Mouse (Mus musculus) stomach, embryonic 16.5 days (tissue): Measurements from ENCODE around the gene Tnk1. TPM values are rescaled to one million over a fixed set of nuclear protein-coding genes. Genes with fewer than 3 reads are reported as not detected.

Source experiments
- ATAC-seq: fragments of 200-750 bp; cut with Nextera tagmentation; 2 replicates; pipeline ENCODE4 v1.8.0; 2017; ENCODE audit warnings: moderate number of reproducible peaks, moderate TSS enrichment; ENCODE audit not compliant: insufficient read depth, low FRiP score
- H3K27ac ChIP-seq: fragments of 300-500 bp; sonication (generic); 2 replicates; pipeline ENCODE4 v1.5.1; 2014; ENCODE audit warnings: low read length
- H3K27me3 ChIP-seq: fragments of 300-500 bp; sonication (generic); 2 replicates; pipeline ENCODE4 v1.6.1; 2014; ENCODE audit warnings: low read length, control low read depth, mixed read lengths; ENCODE audit not compliant: control insufficient read depth, insufficient read depth
- H3K36me3 ChIP-seq: fragments of 300-500 bp; sonication (generic); 2 replicates; pipeline ENCODE4 v1.6.1; 2014; ENCODE audit warnings: low read length; ENCODE audit not compliant: control insufficient read depth, insufficient read depth
- H3K4me1 ChIP-seq: fragments of 300-500 bp; sonication (generic); 2 replicates; pipeline ENCODE4 v1.6.1; 2014; ENCODE audit warnings: low read length, control low read depth, mixed read lengths; ENCODE audit not compliant: control insufficient read depth, insufficient read depth
- H3K4me2 ChIP-seq: fragments of 300-500 bp; sonication (generic); 2 replicates; pipeline ENCODE4 v1.6.1; 2014; ENCODE audit warnings: low read depth, low read length, mixed read lengths
- H3K4me3 ChIP-seq: fragments of 300-500 bp; sonication (generic); replicated peaks from 2 replicates; pipeline ENCODE4 v1.5.1; 2014; ENCODE audit warnings: mild to moderate bottlenecking, low read length
- H3K9ac ChIP-seq: fragments of 300-500 bp; sonication (generic); 2 replicates; pipeline ENCODE4 v1.6.1; 2014; ENCODE audit warnings: low read length
- H3K9me3 ChIP-seq: fragments of 300-500 bp; sonication (generic); replicated peaks from 2 replicates; pipeline ENCODE4 v1.6.1; 2016; ENCODE audit warnings: low read length, control low read depth; ENCODE audit not compliant: control insufficient read depth
- WGBS: fragments of 180-500 bp; shearing (Covaris S2); extraction: QIAGEN DNeasy Blood & Tissue Kit; methylation state at CpG from one replicate; pipeline ENCODE4 v1.1.7; 2014; 5-methylcytosine and 5-hydroxymethylcytosine counted together
- polyA plus RNA-seq: library from polyadenylated mRNA; unstranded; fragments of >200 nt; fragmentation: Nextera tagmentation; extraction: Ambion mirVana; gene quantifications from 2 replicates; pipeline ENCODE4 v1.2.1, GENCODE M21; 2015

Tnk1 gene
- polyA plus RNA-seq, 1 experiment from 2014 or later: 15.3 TPM

GRCm38 (mm10) chr11:69837604-69837951 lies 21.0 kb downstream of the Tnk1 start, which contains the start of gene Nlgn2:
Gene Nlgn2, minus strand, starts transcription at chr11:69837784.
- H3K4me3 ChIP-seq: peak within 1 kb of the TSS; percentile 66
- no peaks in the 10 kb centered on the region for H3K27me3 ChIP-seq
- H3K4me2 ChIP-seq: peak within 1 kb of the TSS; percentile 89
- H3K36me3 ChIP-seq: no peaks in the 10 kb centered on the region
- H3K27ac ChIP-seq: peak within 1 kb of the TSS; percentile 84
- no peaks in the 10 kb centered on the region for H3K9me3 ChIP-seq
- WGBS: under 1% methylated on average over 30 of the region's 32 CpGs
- H3K4me1 ChIP-seq: peaks cover 32% of the 10 kb centered on the region
- peak within 1 kb of the TSS; percentile 86 for H3K9ac ChIP-seq
- no peak; the same call in 1 of the 2 replicates for ATAC-seq

DNA sequence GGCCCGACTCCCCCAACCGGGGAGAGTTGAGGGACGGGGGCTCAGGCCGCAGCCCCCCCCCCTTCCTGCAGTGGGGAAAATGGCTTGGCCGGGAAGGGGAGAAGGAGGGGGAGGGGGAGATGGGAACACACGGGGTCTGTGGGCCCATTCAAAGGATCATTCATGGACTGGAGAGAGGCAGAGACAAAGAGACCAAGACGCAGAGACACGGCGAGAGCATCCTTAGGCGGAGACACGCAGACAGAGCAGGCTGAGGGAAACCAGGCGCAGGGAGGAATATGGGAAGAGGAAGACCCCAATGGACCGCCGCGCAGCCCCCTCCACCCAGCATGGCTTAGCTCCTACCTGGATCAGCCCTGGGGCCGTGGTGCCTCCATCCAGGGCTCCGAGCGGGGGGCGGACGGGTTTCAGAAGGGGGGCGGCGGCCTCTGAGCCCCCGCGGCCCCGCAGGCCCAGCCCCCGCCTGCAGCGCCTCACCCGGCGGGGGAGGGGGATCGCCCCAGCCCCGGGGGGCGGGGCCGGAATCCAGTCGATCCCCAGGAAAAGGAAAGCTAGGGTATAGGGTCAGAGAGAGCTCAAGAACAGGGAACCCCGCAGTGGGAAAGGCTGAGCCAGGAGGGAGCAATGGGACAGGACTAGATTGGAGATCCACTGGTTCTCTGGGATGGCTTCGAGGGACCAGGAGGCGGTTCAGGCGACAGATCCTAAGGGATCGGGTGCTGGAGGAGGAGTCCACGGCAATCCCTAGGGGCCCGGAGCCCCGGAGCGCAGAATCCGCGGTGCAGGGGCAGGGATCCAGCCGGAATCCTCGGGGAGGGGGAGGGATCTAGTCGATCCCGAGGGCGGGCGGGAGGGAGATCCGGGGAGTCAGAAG lies 21.6 kb downstream of the Tnk1 start:
- H3K4me2 ChIP-seq: peak overlapping the region; percentile 89
- H3K27ac ChIP-seq: peak overlapping the region; percentile 83
- H3K9me3 ChIP-seq: no peaks in the 10 kb centered on the region
- H3K9ac ChIP-seq: peak overlapping the region; percentile 86
- no peak for ATAC-seq
- H3K27me3 ChIP-seq: no peaks in the 10 kb centered on the region
- H3K4me1 ChIP-seq: peaks cover 32% of the 10 kb centered on the region
- WGBS: 1% methylated on average over 51 of the region's 52 CpGs
- H3K4me3 ChIP-seq: peak overlapping the region; percentile 66
- no peaks in the 10 kb centered on the region for H3K36me3 ChIP-seq

DNA sequence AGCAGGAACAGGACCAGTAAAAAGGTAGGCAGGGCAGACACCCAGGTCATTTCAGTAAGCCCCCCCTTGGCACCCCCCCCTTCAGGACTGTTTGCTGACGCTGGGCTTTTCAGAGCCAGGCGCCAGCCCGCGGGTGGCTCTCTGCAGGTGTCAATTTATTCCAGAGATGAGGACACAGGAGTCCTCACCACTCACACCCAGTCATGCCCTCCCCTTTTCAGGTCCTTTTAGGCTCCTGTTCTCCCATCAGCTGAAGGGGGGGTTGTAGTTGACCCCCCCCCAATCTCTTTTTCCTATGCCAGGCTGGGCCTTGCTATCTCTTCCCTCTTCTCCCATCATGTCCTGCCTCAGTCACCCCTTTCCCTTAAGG lies 22.6 kb downstream of the Tnk1 start:
- Histone ChIP-seq H3K9me3 (no peaks in the 10 kb centered on the region), H3K4me1 (peaks cover 32% of the 10 kb centered on the region), H3K4me3 (peak overlapping the region; percentile 66), H3K27ac (no peak overlapping the region), H3K27me3 (no peaks in the 10 kb centered on the region), H3K36me3 (no peaks in the 10 kb centered on the region), H3K9ac (peak overlapping the region; percentile 86; the same call in 1 of the 2 replicates), H3K4me2 (peak overlapping the region; percentile 89)
- no peak for ATAC-seq
- WGBS: 15% methylated on average over 4 of the region's 4 CpGs

DNA sequence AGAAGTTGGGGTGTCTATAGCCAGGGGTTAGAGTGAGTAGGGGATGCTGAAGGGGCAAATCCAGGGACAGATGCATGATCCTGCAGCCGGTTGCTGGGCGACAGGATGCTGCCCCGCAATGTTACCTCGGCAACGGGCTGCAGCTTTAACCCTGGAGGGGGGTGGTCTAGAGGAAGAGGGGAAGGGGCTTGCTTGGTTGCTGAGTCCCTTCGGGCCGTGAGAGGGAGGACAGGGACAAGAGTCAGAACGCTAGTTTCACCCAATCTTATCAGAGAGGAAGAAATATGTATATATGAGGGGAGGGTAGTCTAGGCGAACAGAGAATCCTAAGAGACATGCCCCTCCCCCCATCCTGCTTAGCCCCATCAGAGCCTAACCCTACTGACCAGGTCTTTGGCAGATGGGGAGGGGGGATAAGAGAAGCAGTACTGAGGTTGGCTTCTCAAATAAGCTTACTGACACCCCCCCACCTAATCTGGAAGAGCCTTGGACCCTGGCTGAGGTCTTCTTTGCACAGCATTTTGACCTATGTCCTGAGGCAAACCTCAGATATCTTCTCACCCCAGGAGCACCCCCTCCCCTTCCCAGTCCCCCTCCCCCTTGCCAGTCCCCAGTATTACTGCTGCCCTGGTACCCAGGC lies 23.1 kb downstream of the Tnk1 start:
- 26% methylated on average over 9 of the region's 9 CpGs for WGBS
- H3K27ac ChIP-seq: no peak overlapping the region
- H3K36me3 ChIP-seq: no peaks in the 10 kb centered on the region
- H3K27me3 ChIP-seq: no peaks in the 10 kb centered on the region
- peak overlapping the region; percentile 86 for H3K9ac ChIP-seq
- no peak for ATAC-seq
- H3K4me3 ChIP-seq: peak overlapping the region; percentile 66; the same call in 1 of the 2 replicates
- H3K4me2 ChIP-seq: peak overlapping the region; percentile 89
- H3K9me3 ChIP-seq: no peaks in the 10 kb centered on the region
- H3K4me1 ChIP-seq: peaks cover 32% of the 10 kb centered on the region

DNA sequence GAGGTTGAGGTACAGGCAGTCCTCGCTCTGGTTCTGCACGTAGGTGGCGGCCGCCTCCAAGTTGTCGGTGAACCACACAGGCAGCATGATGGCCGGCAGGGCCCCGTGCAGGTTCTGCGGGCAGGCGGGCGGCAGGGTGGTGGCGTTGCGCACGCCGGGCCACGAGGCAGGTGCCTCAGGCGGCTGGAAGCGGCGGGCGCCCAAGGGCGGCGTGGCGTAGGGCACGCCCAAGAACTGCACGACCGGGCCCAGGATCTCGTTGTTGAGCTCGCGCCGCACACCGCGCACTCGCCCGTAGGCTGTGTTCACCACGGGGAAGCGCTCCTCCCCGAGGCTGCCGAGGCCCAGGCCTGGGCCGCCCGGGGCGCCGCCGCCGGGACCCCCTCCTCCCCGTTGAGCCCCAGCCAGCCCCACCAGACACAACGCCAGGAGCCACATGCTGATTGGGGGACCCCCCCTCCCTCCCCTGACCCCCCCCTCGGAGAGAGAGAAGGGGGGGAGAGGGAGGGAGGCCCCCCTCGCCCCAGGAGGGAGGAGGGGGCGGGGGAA lies 24.5 kb downstream of the Tnk1 start:
- H3K27me3 ChIP-seq: no peaks in the 10 kb centered on the region
- H3K4me1 ChIP-seq: peaks cover 32% of the 10 kb centered on the region
- H3K9ac ChIP-seq: peak overlapping the region; percentile 77
- no peak for ATAC-seq
- H3K27ac ChIP-seq: no peak overlapping the region
- no peaks in the 10 kb centered on the region for H3K36me3 ChIP-seq
- peak overlapping the region; percentile 89 for H3K4me2 ChIP-seq
- no peaks in the 10 kb centered on the region for H3K9me3 ChIP-seq
- 9% methylated on average over 43 of the region's 48 CpGs for WGBS
- H3K4me3 ChIP-seq: peak overlapping the region; percentile 43

GRCm38 (mm10) chr11:69833554-69833953 lies 25.0 kb downstream of the Tnk1 start:
- Histone ChIP-seq H3K4me3 (peak overlapping the region; percentile 43), H3K4me2 (peak overlapping the region; percentile 89), H3K4me1 (peaks cover 30% of the 10 kb centered on the region), H3K36me3 (no peaks in the 10 kb centered on the region), H3K9ac (peak overlapping the region; percentile 77), H3K27me3 (no peaks in the 10 kb centered on the region), H3K27ac (no peak overlapping the region), H3K9me3 (no peaks in the 10 kb centered on the region)
- no peak for ATAC-seq
- 53% methylated on average over 8 of the region's 8 CpGs for WGBS

GRCm38 (mm10) chr11:69828832-69829231 lies 29.7 kb downstream of the Tnk1 start:
- no peak for ATAC-seq
- no peaks in the 10 kb centered on the region for H3K9me3 ChIP-seq
- no peak overlapping the region for H3K4me3 ChIP-seq
- no peaks in the 10 kb centered on the region for H3K27me3 ChIP-seq
- no peak overlapping the region for H3K4me2 ChIP-seq
- no peak overlapping the region for H3K27ac ChIP-seq
- H3K36me3 ChIP-seq: peaks cover 18% of the 10 kb centered on the region; the same call in 1 of the 2 replicates
- H3K4me1 ChIP-seq: peaks cover 8% of the 10 kb centered on the region; the same call in 1 of the 2 replicates
- H3K9ac ChIP-seq: no peak overlapping the region
- whole genome bisulfite sequencing: 69% methylated on average over 5 of the region's 5 CpGs

GRCm38 (mm10) chr11:69823456-69823855 lies 35.1 kb downstream of the Tnk1 start:
- Histone ChIP-seq H3K9ac (no peak overlapping the region), H3K9me3 (no peaks in the 10 kb centered on the region), H3K4me3 (no peak overlapping the region), H3K4me2 (no peak overlapping the region), H3K27ac (no peak overlapping the region), H3K27me3 (no peaks in the 10 kb centered on the region), H3K4me1 (no peaks in the 10 kb centered on the region), H3K36me3 (peaks cover 18% of the 10 kb centered on the region; the same call in 1 of the 2 replicates)
- 71% methylated on average over 2 of the region's 2 CpGs for WGBS
- ATAC-seq: no peak

- ATAC-seq: no peak
- no peak within 1 kb of the TSS for H3K4me2 ChIP-seq
- H3K9me3 ChIP-seq: peaks cover 6% of the 10 kb centered on the region; the same call in 1 of the 2 replicates
- H3K36me3 ChIP-seq: peaks cover 12% of the 10 kb centered on the region; the same call in 1 of the 2 replicates
- H3K9ac ChIP-seq: no peak within 1 kb of the TSS
- no peaks in the 10 kb centered on the region for H3K27me3 ChIP-seq
- no peak within 1 kb of the TSS for H3K4me3 ChIP-seq
- 84% methylated on average over 3 of the region's 3 CpGs for WGBS
- no peaks in the 10 kb centered on the region for H3K4me1 ChIP-seq
- no peak within 1 kb of the TSS for H3K27ac ChIP-seq
These were observed 36.5 kb downstream of the Tnk1 start, which contains the start of gene Spem1 for GRCm38 (mm10) chr11:69822080-69822479. Gene Spem1, minus strand, starts transcription at chr11:69822180.
